Mouse (Mus musculus) G1E (cell line): ENCODE measurements around the gene Bcl11b. TPM values are rescaled to one million over a fixed set of nuclear protein-coding genes. Genes with fewer than 3 reads are reported as not detected.

Experiments
- ATAC-seq: 2 replicates; pipeline ENCODE4 v1.8.0; 2016; ENCODE audit warnings: mild to moderate bottlenecking; ENCODE audit not compliant: insufficient number of reproducible peaks, poor library complexity, low FRiP score, severe bottlenecking; ENCODE audit errors: extremely low read depth
- DNase-seq: peaks from one replicate; pipeline ENCODE4 v3.0.0; 2012; ENCODE audit warnings: low spot score
- H3K27me3 ChIP-seq: 2 replicates; pipeline ENCODE4 v1.6.1; 2012; ENCODE audit warnings: mild to moderate bottlenecking, low read length, inconsistent platforms; ENCODE audit not compliant: insufficient read depth
- H3K36me3 ChIP-seq: replicated peaks from 2 replicates; pipeline ENCODE3; 2012; ENCODE audit warnings: mild to moderate bottlenecking, inconsistent platforms
- H3K4me1 ChIP-seq: 2 replicates; pipeline ENCODE4 v1.6.1; 2012; ENCODE audit warnings: low read depth, low read length, inconsistent platforms, mixed read lengths; ENCODE audit not compliant: insufficient read depth
- H3K4me3 ChIP-seq: 2 replicates; pipeline ENCODE4 v1.5.1; 2012; ENCODE audit warnings: low read depth, mild to moderate bottlenecking, inconsistent platforms, low read length, moderate library complexity, mixed read lengths
- H3K9me3 ChIP-seq: replicated peaks from 2 replicates; pipeline ENCODE4 v1.6.1; 2012; ENCODE audit warnings: inconsistent platforms
- CTCF ChIP-seq: IDR thresholded peaks from 2 replicates; pipeline ENCODE4 v1.5.1; 2012; ENCODE audit warnings: low read depth, low read length, inconsistent platforms, mixed read lengths
- GATA1 ChIP-seq: IDR thresholded peaks from 2 replicates; pipeline ENCODE4 v1.6.1; 2012; ENCODE audit warnings: borderline replicate concordance, low read length, inconsistent platforms, mixed read lengths
- GATA2 ChIP-seq: IDR thresholded peaks from 2 replicates; pipeline ENCODE4 v1.6.1; 2012; ENCODE audit warnings: low read depth, low read length, inconsistent platforms, borderline replicate concordance
- POLR2AphosphoS5 ChIP-seq: IDR thresholded peaks from 2 replicates; pipeline ENCODE4 v1.6.1; 2012; ENCODE audit warnings: low read depth, low read length, inconsistent platforms; ENCODE audit not compliant: insufficient replicate concordance
- TAL1 ChIP-seq: conservative IDR thresholded peaks from 2 replicates; pipeline ENCODE4 v1.6.1; 2012; ENCODE audit warnings: low read depth, low read length, inconsistent platforms, mixed read lengths
- polyA plus RNA-seq: library from polyadenylated mRNA; stranded (reverse); fragments of >175 nt; gene quantifications from 2 replicates; pipeline ENCODE4 v1.2.3, GENCODE M21; 2012
- total RNA-seq, 2 experiments: library from RNA; stranded (forward) in 1 of 2; stranded (reverse) in 1 of 2; fragments of 200-1000 nt in 1 of 2; fragments of >200 nt in 1 of 2; fragmentation: Nextera tagmentation in 1 of 2; gene quantifications; 2 replicates each; pipeline ENCODE4 v1.2.3; 2014 to 2017

The Bcl11b gene
- total and polyA plus RNA-seq, 3 experiments, result 0.05 TPM; not detected in 2

DNA sequence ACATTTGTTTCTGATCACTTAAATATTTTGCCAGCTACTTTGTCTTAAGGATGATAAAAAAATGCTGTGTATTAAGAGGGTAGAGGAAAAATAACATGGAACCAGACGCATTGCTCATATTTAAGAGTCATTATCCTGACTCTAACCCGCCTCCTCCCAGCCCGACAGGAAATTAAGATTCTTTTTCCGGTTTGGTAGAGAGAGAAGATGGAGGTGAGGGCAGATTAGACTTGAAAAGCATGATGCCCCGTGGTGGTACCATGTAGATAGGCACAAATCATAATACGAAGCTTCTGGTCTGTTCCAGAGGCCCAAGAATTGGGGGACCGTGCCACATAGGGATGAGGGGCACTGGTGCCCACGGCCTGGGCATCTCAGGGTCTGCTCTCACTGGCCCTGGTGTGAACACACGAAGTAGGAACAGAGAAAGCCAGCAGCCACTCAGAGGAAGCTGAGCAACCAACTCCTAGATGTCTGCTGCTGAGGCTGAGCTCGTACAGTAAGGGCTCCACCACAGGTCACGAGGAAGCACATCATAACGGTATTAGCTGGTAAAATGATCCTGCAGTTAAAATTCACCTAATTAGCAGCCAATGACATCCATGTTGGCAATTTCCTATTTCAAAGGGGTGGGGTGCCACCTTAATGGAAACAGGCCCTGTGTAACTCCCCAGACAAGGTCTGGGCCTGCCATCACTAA is 32.2 kb downstream of the Bcl11b start:
- H3K36me3 ChIP-seq, result no peaks in the 10 kb centered on the region

DNA sequence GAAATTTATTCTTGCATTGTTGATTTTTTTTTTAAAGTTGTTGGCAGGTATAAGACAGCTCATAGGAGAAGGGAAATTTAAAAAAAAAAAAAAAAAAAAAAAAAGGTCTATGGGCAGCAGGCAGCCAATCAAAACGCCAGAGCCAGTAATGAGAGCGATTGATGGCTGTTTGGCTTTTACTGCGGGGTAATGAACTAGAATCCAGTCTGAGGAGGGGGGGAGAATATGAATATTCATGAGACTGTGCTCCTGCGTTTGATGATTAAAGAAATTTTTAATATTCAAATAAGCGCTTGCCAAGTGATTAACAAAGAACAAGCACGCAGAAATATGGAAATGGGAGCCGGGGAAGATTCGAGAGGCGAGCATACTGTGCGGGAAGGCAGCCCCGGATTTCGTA is 32.8 kb downstream of the Bcl11b start:
- DNase-seq (no peak), ATAC-seq (no peak)
- Histone ChIP-seq H3K4me3 (no peak overlapping the region), H3K36me3 (no peaks in the 10 kb centered on the region), H3K9me3 (peaks cover 90% of the 10 kb centered on the region), H3K4me1 (no peaks in the 10 kb centered on the region), H3K27me3 (no peaks in the 10 kb centered on the region)
- TF ChIP-seq TAL1 (no peak), POLR2AphosphoS5 (no peak)

More for the DNA sequence above, 32.2 kb downstream of the Bcl11b start:
- Histone ChIP-seq H3K27me3 (no peaks in the 10 kb centered on the region), H3K4me3 (no peak overlapping the region), H3K9me3 (peaks cover 90% of the 10 kb centered on the region), H3K4me1 (no peaks in the 10 kb centered on the region)
- TF ChIP-seq GATA1 (no peak), GATA2 (no peak), CTCF (no peak), TAL1 (no peak), POLR2AphosphoS5 (no peak)
- ATAC-seq (no peak), DNase-seq (no peak)

DNA sequence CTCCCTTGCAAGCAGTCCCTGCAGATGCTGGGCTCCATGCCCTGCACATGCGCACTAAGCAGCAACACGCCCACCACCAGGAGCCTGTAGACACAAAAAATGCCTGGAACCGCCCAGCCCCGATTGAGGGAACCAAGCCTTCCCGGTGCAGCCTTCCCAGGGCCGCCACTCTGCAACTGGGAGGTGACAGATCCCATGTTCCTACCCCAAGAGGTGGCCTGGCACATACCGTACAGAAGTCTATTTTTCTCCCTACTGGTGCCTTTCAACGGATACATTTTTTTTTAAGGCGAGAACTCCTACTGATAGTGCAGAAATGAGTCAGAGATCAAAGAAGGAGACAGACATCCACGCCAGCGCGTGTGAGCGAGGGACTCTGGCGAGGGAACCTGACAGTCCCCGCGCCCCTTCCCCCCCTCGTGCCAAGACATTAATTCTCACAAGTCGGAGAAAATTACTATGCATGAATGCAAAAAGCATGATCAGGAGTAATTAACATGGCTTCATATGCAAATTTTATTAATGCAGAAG is 33.5 kb downstream of the Bcl11b start:
- no peaks in the 10 kb centered on the region for H3K4me1 ChIP-seq
- TF ChIP-seq TAL1, result no peak
- no peak for TF ChIP-seq CTCF
- no peak for TF ChIP-seq GATA1
- TF ChIP-seq POLR2AphosphoS5, result no peak
- no peak for TF ChIP-seq GATA2
- no peak overlapping the region; the same call in 1 of the 2 replicates for H3K4me3 ChIP-seq
- H3K9me3 ChIP-seq, result peaks cover 91% of the 10 kb centered on the region
- ATAC-seq (no peak), DNase-seq (no peak)
- no peaks in the 10 kb centered on the region for H3K27me3 ChIP-seq
- no peaks in the 10 kb centered on the region for H3K36me3 ChIP-seq

DNA sequence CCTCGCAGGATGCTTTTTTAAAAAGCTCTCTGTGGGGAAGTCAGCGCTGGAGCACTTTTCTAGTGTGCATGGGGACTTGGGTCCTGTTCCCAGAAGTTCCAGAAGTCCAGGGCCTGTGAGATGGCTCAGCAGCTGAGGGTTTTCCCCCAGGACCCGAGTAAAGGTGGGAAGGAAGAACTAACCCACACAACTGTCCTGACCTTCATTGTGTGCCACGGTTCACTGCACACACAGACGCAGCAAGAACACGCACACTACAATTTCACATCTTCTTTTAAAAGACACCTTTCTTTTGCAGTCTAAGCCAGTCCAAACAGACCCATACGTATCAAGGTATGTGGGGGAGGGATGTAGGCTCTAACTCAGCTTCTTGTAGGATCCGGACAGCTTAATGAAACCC is 34.3 kb downstream of the Bcl11b start:
- Histone ChIP-seq H3K4me1 (no peaks in the 10 kb centered on the region), H3K9me3 (peaks cover 94% of the 10 kb centered on the region), H3K27me3 (no peaks in the 10 kb centered on the region), H3K36me3 (no peaks in the 10 kb centered on the region), H3K4me3 (no peak overlapping the region)
- DNase-seq, result no peak
- no peak for TF ChIP-seq POLR2AphosphoS5
- TF ChIP-seq GATA1, result no peak
- no peak for TF ChIP-seq GATA2
- TF ChIP-seq TAL1, result no peak
- no peak for TF ChIP-seq CTCF
- ATAC-seq, result no peak

DNA sequence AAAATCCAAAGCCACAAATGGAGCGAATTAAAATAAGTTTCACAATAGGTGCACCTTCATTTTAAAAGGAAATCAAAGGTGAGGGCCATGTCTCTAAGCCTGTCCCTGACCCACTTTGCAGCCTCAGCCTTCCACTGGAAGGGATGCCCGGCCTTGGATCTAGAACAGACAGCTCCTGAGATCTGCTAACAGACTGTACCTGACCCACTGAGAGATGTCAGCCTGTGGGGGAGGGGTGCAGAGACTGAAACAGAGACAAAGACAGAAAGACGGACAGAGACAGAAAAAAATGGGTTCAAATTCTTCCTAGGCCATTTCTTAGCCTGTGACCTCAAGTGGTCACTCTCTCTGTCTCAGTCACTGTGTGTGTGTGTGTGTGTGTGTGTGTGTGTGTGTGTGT is 35.1 kb downstream of the Bcl11b start:
- DNase-seq, result no peak
- no peaks in the 10 kb centered on the region for H3K4me1 ChIP-seq
- ATAC-seq, result no peak
- no peak for TF ChIP-seq CTCF
- no peak for TF ChIP-seq POLR2AphosphoS5
- no peak for TF ChIP-seq GATA2
- no peak for TF ChIP-seq TAL1
- no peak for TF ChIP-seq GATA1
- H3K27me3 ChIP-seq, result no peaks in the 10 kb centered on the region
- H3K4me3 ChIP-seq, result no peak overlapping the region
- H3K9me3 ChIP-seq, result peaks cover 94% of the 10 kb centered on the region
- H3K36me3 ChIP-seq, result no peaks in the 10 kb centered on the region

DNA sequence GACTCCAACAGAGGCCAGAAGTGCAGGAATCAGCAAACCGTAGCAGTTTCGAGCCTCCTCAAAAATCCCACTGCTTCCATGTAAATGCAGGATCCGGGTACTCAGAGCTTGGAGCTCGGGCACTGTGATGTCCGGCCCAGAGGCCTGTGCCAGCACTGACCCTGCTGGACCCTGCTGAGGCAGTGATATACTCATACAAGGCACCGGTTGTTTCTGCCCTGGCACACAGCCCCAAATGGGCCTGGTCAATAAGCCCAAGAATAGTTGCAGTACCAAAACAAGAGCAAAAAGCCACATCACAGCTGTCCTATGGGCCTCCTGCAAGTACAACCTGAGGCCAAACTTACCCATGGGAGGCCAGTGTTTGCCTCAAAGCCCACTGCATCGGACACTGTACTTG is 36.4 kb downstream of the Bcl11b start:
- Histone ChIP-seq H3K36me3 (no peaks in the 10 kb centered on the region), H3K4me1 (no peaks in the 10 kb centered on the region), H3K9me3 (peaks cover 91% of the 10 kb centered on the region), H3K4me3 (no peak overlapping the region), H3K27me3 (no peaks in the 10 kb centered on the region)
- TF ChIP-seq GATA2, result no peak
- DNase-seq (no peak), ATAC-seq (no peak)

DNA sequence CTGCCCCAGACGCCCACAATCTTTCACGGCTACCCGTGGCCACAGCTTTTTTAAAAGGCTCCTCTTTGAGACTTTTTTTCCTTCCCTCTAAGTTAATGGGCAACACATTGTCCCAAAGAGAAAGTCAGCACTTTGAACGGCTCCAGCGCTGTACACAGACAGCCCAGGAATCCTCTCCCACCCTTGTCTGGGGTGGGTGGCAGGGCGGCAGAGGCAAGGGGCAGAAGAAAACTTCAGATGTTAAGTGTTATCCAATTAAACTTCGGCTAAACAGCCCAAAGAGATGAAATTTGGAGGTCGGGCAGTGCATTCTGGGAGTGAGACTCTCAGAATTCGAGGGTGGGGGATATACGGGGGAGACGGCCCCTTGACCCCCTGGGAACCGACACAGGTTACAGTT is 38.3 kb downstream of the Bcl11b start:
- H3K27me3 ChIP-seq, result no peaks in the 10 kb centered on the region
- no peak overlapping the region for H3K4me3 ChIP-seq
- ATAC-seq (no peak), DNase-seq (no peak)
- peaks cover 93% of the 10 kb centered on the region for H3K9me3 ChIP-seq
- no peak for TF ChIP-seq TAL1
- TF ChIP-seq POLR2AphosphoS5, result no peak
- no peak for TF ChIP-seq GATA2
- TF ChIP-seq CTCF, result no peak
- no peak for TF ChIP-seq GATA1
- no peaks in the 10 kb centered on the region for H3K4me1 ChIP-seq
- no peaks in the 10 kb centered on the region for H3K36me3 ChIP-seq
